Mouse (Mus musculus): ENCODE data around the gene D330020A13Rik. TPM values are rescaled to one million over a fixed set of nuclear protein-coding genes. Genes with fewer than 3 reads are reported as not detected.
"Not testable (repeated sequence)": the region's sequence is repeated elsewhere in the genome, so short reads cannot be mapped to it uniquely, and the experiment has no call there.

Gene D330020A13Rik
- total RNA-seq, 4 experiments from 2014 or later, result not detected

GRCm38 (mm10) chr6:120296589-120296988, 2.4 kb downstream of the D330020A13Rik start:
- DNase-seq (ENCODE audit: low spot score in 2 of 2), result not testable (repeated sequence)

GRCm38 (mm10) chr6:120301137-120301536, 7.0 kb downstream of the D330020A13Rik start:
- peak in 1 of 2 experiments; percentile 14 for DNase-seq (ENCODE audit: low spot score in 2 of 2)

DNA sequence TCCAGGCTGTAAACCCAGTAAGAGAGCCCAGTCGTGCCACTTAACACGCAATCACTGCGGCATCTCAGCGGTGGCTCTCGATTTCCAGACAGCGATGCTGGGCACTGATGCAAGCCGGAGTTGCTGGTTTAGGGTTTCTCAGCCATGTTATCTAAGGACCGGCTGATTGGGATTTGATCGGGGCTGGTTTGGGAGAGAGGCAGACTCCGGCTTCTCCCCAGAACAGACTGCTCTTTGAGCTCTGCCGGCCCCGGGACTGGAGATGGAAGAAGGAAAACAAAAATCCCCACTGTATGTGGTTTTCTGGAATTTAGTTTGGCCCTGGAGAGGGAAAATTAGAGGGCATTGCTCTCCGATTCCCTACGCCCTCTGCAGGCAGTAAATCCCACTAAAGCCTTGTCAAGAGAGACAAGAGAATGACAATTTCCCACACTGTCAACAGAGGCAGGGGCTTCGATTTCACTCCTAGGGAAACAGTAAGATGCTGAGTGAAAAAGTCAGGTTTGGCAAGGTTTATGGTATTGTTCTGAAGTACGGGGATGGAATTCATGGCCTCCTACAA, 8.7 kb downstream of the D330020A13Rik start:
- no peak for DNase-seq (ENCODE audit: low spot score in 2 of 2)

- DNase-seq (ENCODE audit: low spot score in 2 of 2), result no peak
These were observed 12.9 kb downstream of the D330020A13Rik start for GRCm38 (mm10) chr6:120306859-120307594.

DNA sequence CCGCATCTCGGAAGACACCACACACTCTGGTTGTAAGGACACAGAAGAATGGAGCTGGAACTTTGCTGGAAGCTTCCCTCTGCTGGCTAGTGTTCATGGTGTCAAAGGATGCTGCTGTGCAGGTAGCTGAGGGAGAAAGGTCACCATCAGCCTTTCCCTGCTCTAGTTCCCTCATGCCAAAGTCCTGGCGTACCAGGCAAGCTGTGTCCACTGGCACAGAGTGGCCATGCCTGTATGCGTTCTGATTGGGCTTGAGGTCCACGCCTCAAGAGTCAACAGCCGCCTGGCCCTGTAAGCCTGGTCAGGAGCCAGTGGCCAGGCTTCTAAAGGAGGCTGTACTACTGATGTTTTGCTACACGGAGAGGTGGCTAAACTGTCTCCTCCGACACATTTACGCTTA, 15.2 kb downstream of the D330020A13Rik start:
- no peak for DNase-seq (ENCODE audit: low spot score in 2 of 2)

- DNase-seq (ENCODE audit: low spot score in 2 of 2), result no peak
These were observed 15.6 kb downstream of the D330020A13Rik start for GRCm38 (mm10) chr6:120309787-120310186.

DNA sequence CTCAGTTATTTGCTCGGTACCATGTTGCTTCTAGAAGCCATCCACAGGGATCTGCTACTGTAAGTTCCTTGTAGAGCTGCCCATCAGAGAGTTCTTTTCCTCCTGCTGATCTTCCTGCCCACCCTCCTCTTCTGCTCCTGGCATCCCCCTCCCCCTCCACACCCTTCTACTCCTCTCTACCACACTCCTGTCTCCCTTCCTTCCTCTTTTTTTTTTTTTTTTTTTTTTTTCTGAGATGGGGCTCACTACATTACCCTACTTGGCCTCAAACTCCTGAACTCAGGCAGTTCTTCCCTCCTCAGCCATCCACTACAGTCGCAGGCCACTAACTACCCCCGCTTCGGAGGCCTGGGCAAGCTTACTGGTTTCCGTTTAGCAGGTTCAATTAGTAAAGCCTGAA, 18.3 kb downstream of the D330020A13Rik start:
- no peak for DNase-seq (ENCODE audit: low spot score in 2 of 2)

- no peak for DNase-seq (ENCODE audit: low spot score in 2 of 2)
These were observed 24.3 kb downstream of the D330020A13Rik start for GRCm38 (mm10) chr6:120318303-120318940.

- no peak for DNase-seq (ENCODE audit: low spot score in 2 of 2)
These were observed 25.0 kb downstream of the D330020A13Rik start for GRCm38 (mm10) chr6:120319129-120319528.

DNA sequence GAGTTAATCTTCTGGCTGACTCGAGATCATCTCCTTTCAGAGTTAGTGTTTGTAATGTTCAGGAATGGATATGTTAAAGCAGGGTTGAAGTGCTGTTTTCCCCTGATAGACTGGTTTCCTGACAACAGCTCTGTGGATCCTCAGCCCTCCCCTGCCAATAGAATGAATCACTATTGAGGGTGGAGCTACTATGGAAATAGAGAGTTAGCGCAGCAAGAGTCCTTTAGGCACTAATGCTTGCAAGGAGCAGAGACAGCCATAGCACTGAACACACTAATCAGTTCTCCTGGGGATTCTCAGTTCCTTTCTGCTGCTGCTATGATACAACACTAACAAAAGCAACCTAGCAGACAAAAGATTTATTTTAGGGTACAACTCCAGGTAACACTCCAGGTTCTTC, 26.2 kb downstream of the D330020A13Rik start:
- no peak for DNase-seq (ENCODE audit: low spot score in 2 of 2)

DNA sequence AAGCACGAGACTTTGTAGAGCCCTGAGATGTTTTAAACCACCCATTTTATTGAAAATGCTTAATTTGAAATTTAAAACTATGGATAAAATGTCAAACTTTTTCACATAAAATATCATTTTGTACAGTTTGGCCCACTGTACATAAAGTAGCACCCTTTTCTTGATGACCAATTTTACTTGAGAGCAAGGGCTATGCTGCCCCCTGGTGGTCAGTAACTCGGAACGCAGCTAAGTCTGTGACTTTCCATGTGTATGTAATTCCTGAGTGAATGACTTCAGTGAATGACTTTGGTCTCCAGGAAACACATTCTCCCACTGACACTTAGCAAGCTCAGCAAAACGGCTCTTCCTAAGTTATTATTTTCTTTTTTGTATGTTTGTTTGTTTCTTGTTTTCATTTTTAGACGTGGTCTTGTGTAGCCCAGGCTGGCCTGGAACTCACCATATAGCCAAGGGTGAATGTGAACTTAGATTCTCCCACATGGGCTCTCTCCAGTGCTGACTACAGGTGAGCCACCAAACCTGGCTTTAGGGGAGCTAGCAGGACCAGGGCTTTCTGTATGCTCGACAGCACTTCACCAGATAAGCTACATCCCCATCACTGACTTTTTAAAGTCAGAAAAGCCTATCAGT, 30.2 kb downstream of the D330020A13Rik start:
- peak in 1 of 2 experiments; percentile 11 for DNase-seq (ENCODE audit: low spot score in 2 of 2)

GRCm38 (mm10) chr6:120332351-120332750, 38.2 kb downstream of the D330020A13Rik start:
- DNase-seq (ENCODE audit: low spot score in 2 of 2), result no peak

DNA sequence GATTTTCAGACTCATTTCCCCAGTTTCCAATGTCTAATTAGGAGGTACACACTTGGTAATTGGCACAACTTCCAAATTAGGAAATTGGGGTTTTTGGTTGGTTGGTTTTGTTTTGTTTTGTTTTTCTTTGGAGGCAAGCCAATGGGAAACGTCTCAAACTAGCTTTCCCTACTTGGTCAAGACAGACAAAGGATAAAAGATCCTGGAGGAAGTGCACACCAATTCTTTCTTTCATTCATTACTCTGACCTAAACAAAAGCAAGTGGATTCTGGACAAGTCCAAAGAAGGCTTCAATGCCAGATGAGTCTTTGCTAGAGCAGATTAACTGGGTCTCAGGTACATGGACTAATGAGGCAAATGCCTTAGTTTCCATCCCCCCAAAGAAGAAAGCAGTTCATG, 49.8 kb downstream of the D330020A13Rik start:
- no peak for DNase-seq (ENCODE audit: low spot score in 2 of 2)

Other genes starting within 250 kb of the D330020A13Rik start
- gene Ninj2, start 201.0 kb upstream of the D330020A13Rik start, total RNA-seq (2022), result 1 to 10 TPM; 1.3 to 3.0 (median 2.2) TPM
- under 1 TPM; 0.51 to 0.94 (median 0.70) TPM for gene B4galnt3, start 195 bp downstream of the D330020A13Rik start, total RNA-seq (2022)
- 10 to 100 TPM; 40.0 to 43.6 (median 42.0) TPM for gene Kdm5a, start 69.8 kb downstream of the D330020A13Rik start, total RNA-seq (2022)
- 1 to 10 TPM; 4.1 to 5.9 (median 5.3) TPM for gene Ccdc77, start 70.0 kb downstream of the D330020A13Rik start, total RNA-seq (2022)
- 10 to 100 TPM; 13.8 to 24.1 (median 17.1) TPM for gene Il17ra, start 168.9 kb downstream of the D330020A13Rik start, total RNA-seq (2022)
- gene Tmem121b, start 199.4 kb downstream of the D330020A13Rik start, total RNA-seq (2022), result 10 to 100 TPM; 43.6 to 47.4 (median 46.5) TPM
- gene Hdhd5, start 237.0 kb downstream of the D330020A13Rik start, total RNA-seq (2022), result 10 to 100 TPM; 31.7 to 36.8 (median 33.9) TPM

All from left cerebral cortex, adult 8-10 months (tissue).